Mouse (Mus musculus) hindbrain, postnatal 0 days (tissue): Measurements from ENCODE around the gene Kcnk12. TPM values are rescaled to one million over a fixed set of nuclear protein-coding genes. Genes with fewer than 3 reads are reported as not detected.

Source experiments
- ATAC-seq: fragments of 200-750 bp; cut with Nextera tagmentation; 2 replicates; pipeline ENCODE4 v1.8.0; 2017; ENCODE audit warnings: mild to moderate bottlenecking, moderate TSS enrichment, moderate library complexity
- DNase-seq: peaks from one replicate; pipeline ENCODE4 v3.0.0-alpha.2; 2015; ENCODE audit warnings: low spot score
- H3K27ac ChIP-seq: fragments of 300-500 bp; sonication (generic); 2 replicates; pipeline ENCODE4 v1.5.1; 2014; ENCODE audit warnings: mild to moderate bottlenecking
- H3K27me3 ChIP-seq: fragments of 300-500 bp; sonication (generic); 2 replicates; pipeline ENCODE4 v1.6.1; 2014; ENCODE audit warnings: low read length, mixed read lengths; ENCODE audit not compliant: insufficient read depth
- H3K36me3 ChIP-seq: fragments of 300-500 bp; sonication (generic); 2 replicates; pipeline ENCODE4 v1.6.1; 2014; ENCODE audit warnings: low read length, mixed read lengths; ENCODE audit not compliant: insufficient read depth
- H3K4me1 ChIP-seq: fragments of 300-500 bp; sonication (generic); 2 replicates; pipeline ENCODE4 v1.6.1; 2014; ENCODE audit warnings: antibody characterized with exemption, low read length, mixed read lengths; ENCODE audit not compliant: insufficient read depth
- H3K4me2 ChIP-seq: fragments of 300-500 bp; sonication (generic); 2 replicates; pipeline ENCODE4 v1.6.1; 2014; ENCODE audit warnings: low read depth, mild to moderate bottlenecking, low read length, moderate library complexity, mixed read lengths
- H3K4me3 ChIP-seq: fragments of 300-500 bp; sonication (generic); 2 replicates; pipeline ENCODE4 v1.5.1; 2014; ENCODE audit warnings: low read length
- H3K9ac ChIP-seq: fragments of 300-500 bp; sonication (generic); replicated peaks from 2 replicates; pipeline ENCODE4 v1.6.1; 2014; ENCODE audit warnings: mild to moderate bottlenecking, low read length, moderate library complexity, mixed read lengths
- H3K9me3 ChIP-seq: fragments of 300-500 bp; sonication (generic); 2 replicates; pipeline ENCODE4 v1.6.1; 2016; ENCODE audit warnings: low read length, mixed read lengths
- CTCF ChIP-seq: IDR thresholded peaks from 2 replicates; pipeline ENCODE4 v1.5.1; 2016; ENCODE audit warnings: antibody characterized with exemption, control low read depth, low read depth
- WGBS: fragments of 180-500 bp; shearing (Covaris S2); extraction: QIAGEN DNeasy Blood & Tissue Kit; methylation state at CpG from one replicate; pipeline ENCODE4 v1.1.7; 2014; 5-methylcytosine and 5-hydroxymethylcytosine counted together
- polyA plus RNA-seq: library from polyadenylated mRNA; unstranded; fragments of >200 nt; fragmentation: Nextera tagmentation; extraction: Ambion mirVana; gene quantifications from 2 replicates; pipeline ENCODE4 v1.2.1, GENCODE M21; 2015
- total RNA-seq: library from RNA; depleted of rRNA; stranded (reverse); fragments of >200 nt; gene quantifications from 2 replicates; pipeline ENCODE4 v1.2.3, GENCODE M21; 2014; rRNA removed

Gene Kcnk12
- total and polyA plus RNA-seq, 2 experiments from 2014 or later = 2.5 to 19.5 TPM

- no peaks in the 10 kb centered on the region for H3K9me3 ChIP-seq
- ATAC-seq (no peak), DNase-seq (no peak)
- H3K9ac ChIP-seq = no peak overlapping the region
- no peak overlapping the region for H3K27ac ChIP-seq
- no peaks in the 10 kb centered on the region for H3K27me3 ChIP-seq
- WGBS = 94% methylated on average over 12 of the region's 12 CpGs
- no peak overlapping the region for H3K4me3 ChIP-seq
- peaks cover 23% of the 10 kb centered on the region for H3K36me3 ChIP-seq
- H3K4me1 ChIP-seq = no peaks in the 10 kb centered on the region
- H3K4me2 ChIP-seq = no peak overlapping the region
- TF ChIP-seq CTCF = no peak
Observed at GRCm38 (mm10) chr17:87726489-87727356, 71.1 kb downstream of the Kcnk12 start.

- Histone ChIP-seq H3K4me3 (no peak overlapping the region), H3K27me3 (no peaks in the 10 kb centered on the region), H3K9me3 (no peaks in the 10 kb centered on the region), H3K4me1 (no peaks in the 10 kb centered on the region), H3K4me2 (no peak overlapping the region), H3K9ac (no peak overlapping the region), H3K27ac (no peak overlapping the region), H3K36me3 (peaks cover 26% of the 10 kb centered on the region)
- DNase-seq = no peak
- WGBS = 78% methylated on average over 7 of the region's 7 CpGs
- no peak for TF ChIP-seq CTCF
- ATAC-seq = no peak
Observed at GRCm38 (mm10) chr17:87724727-87725126, 73.1 kb downstream of the Kcnk12 start.

DNA sequence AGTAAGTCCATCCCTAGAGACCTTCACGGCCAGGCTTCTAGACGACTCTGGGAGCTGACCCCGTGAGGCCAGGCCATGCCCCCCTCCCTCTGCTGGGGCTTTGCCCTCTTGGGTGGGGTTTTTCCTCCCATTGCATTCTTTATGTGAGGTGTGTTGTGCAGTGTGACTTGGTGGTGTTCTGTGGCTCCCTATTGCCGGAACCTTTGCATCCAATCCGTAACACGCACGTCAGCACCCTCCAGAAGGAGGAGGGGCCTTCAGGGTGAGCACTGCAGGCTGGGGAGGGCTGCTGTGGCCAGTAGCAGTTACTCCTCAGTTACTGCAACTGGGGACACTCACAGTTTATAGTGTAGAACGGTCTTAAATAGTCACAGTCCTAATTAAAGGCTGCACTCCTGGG is 97.7 kb downstream of the Kcnk12 start:
- no peak for ATAC-seq
- Histone ChIP-seq H3K9ac (no peak overlapping the region), H3K27ac (no peak overlapping the region), H3K9me3 (no peaks in the 10 kb centered on the region), H3K27me3 (no peaks in the 10 kb centered on the region), H3K4me2 (no peak overlapping the region), H3K36me3 (peaks cover 16% of the 10 kb centered on the region; the same call in 1 of the 2 replicates), H3K4me1 (no peaks in the 10 kb centered on the region), H3K4me3 (no peak overlapping the region)
- 80% methylated on average over 8 of the region's 8 CpGs for WGBS
- no peak for DNase-seq
- TF ChIP-seq CTCF = no peak

DNA sequence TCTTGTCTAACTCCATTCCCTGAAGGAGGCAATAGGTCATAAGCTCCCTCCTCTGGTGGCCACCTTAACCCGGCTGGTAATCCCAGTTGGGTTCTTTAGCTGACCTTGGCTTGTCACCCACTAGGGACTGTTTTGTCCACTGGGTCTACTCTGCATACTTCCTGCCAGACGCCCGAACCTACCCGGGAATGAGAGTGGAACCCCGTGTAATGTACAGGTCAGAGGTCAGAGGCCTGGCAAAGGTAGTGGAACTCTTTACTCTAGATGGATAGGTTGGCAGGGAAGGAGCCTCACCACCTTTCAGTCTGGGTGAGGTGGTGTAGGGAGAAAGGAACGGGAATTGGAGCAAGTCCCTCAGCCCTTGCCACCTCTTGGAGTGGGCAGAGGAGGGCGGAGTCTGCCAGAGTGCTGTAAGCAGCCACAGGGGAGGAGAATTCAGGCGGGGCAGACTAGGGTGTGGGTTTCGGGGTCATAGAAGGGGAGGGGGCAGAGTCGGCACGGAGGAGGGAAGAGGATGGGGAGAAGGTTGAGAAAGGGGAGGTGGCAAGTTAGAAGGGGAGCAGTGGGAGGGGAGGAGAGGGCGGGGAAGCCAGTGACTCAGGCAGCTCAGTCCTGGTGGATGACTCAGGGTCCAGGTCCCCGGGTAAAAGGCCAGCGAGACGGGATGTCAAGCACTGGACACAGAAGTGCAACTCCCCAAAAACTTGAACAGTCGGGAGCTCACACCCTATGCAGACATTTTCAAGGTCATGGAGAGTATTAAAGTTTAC is 98.6 kb downstream of the Kcnk12 start:
- no peak overlapping the region for H3K27ac ChIP-seq
- no peaks in the 10 kb centered on the region for H3K27me3 ChIP-seq
- H3K4me2 ChIP-seq = no peak overlapping the region
- DNase-seq (no peak), ATAC-seq (no peak)
- no peak for TF ChIP-seq CTCF
- peaks cover 16% of the 10 kb centered on the region; the same call in 1 of the 2 replicates for H3K36me3 ChIP-seq
- no peaks in the 10 kb centered on the region for H3K9me3 ChIP-seq
- WGBS = 86% methylated on average over 14 of the region's 16 CpGs
- no peak overlapping the region for H3K9ac ChIP-seq
- no peaks in the 10 kb centered on the region for H3K4me1 ChIP-seq
- H3K4me3 ChIP-seq = no peak overlapping the region

DNA sequence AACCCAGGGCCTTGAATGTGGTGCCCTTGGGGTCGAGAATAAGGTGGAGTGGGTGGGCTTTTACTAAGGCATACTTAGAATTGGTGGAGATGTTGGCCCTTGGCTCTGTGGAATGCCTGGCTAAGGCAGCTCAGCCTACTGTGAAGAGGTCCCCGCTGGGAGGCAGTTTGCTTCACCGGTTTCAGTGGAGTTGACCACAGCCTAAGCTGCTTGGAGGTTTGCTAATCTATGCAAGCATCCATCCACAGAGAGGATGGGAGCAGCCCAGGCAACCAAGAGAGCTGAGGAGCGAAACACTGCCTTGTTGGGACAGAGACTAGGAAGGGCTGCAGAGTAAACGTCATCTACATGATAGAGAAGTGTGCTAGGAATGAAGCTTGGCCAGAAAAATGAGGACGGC is 101.0 kb downstream of the Kcnk12 start:
- no peak for TF ChIP-seq CTCF
- H3K9me3 ChIP-seq = no peaks in the 10 kb centered on the region
- no peak overlapping the region for H3K4me3 ChIP-seq
- peaks cover 9% of the 10 kb centered on the region; the same call in 1 of the 2 replicates for H3K36me3 ChIP-seq
- no peak overlapping the region for H3K9ac ChIP-seq
- no peak overlapping the region for H3K4me2 ChIP-seq
- no peak for DNase-seq
- H3K27me3 ChIP-seq = no peaks in the 10 kb centered on the region
- no peaks in the 10 kb centered on the region for H3K4me1 ChIP-seq
- no peak for ATAC-seq
- 84% methylated on average over 6 of the region's 6 CpGs for WGBS
- no peak overlapping the region for H3K27ac ChIP-seq

DNA sequence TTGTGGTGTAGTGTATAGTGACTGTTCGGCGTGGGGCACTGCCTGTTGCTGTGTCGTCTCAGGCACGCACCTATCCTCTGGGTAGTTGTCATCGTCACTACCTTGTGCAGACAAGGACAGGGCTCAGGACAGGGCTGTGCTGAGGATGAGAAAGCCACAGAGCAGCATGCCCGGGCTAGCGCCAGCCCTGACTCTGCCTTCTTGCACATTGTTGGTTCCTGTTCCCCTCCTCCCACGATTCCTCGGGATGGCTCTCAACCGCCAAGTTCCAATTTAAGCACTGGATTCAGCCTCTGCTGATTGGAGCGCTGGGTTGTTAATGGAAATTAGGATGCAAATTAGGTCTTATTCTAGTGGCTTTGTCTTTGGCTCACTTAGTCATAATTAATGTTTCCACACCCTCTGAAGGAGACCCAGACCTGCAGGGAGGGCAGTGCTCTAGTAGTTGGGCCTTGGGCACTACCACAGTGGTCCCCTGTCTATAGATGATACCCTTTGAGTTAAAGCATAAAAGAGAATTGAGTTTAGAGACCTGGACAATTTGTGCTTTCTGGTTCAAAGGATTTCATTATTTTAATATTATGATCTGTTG is 101.8 kb downstream of the Kcnk12 start:
- H3K4me1 ChIP-seq = no peaks in the 10 kb centered on the region
- TF ChIP-seq CTCF = no peak
- WGBS = 76% methylated on average over 11 of the region's 11 CpGs

More for the DNA sequence above, 101.8 kb downstream of the Kcnk12 start:
- H3K4me3 ChIP-seq = no peak overlapping the region
- no peaks in the 10 kb centered on the region for H3K9me3 ChIP-seq
- peaks cover 6% of the 10 kb centered on the region for H3K36me3 ChIP-seq
- no peaks in the 10 kb centered on the region for H3K27me3 ChIP-seq
- no peak for ATAC-seq
- no peak for DNase-seq
- no peak overlapping the region for H3K27ac ChIP-seq
- no peak overlapping the region for H3K4me2 ChIP-seq
- H3K9ac ChIP-seq = no peak overlapping the region

Other genes with a start within 250 kb of the Kcnk12 start
- 1.4 and 2.3 TPM in 2 replicates for gene Epcam, start 162.0 kb downstream of the Kcnk12 start, total RNA-seq
- 4.8 and 5.1 TPM in 2 replicates for gene Epcam, start 162.0 kb downstream of the Kcnk12 start, polyA plus RNA-seq
- gene Msh2, start 125.7 kb downstream of the Kcnk12 start, total RNA-seq = 24.5 TPM in 2 replicates
- gene Msh2, start 125.7 kb downstream of the Kcnk12 start, polyA plus RNA-seq = 45.3 and 45.5 TPM in 2 replicates
- not detected in 2 replicates for gene Rpl36-ps4, start 123.0 kb upstream of the Kcnk12 start, total RNA-seq
- gene Rpl36-ps4, start 123.0 kb upstream of the Kcnk12 start, polyA plus RNA-seq = not detected in 2 replicates
- 21.1 and 21.5 TPM in 2 replicates for gene Msh6, start 177.1 kb upstream of the Kcnk12 start, total RNA-seq
- 19.2 and 19.6 TPM in 2 replicates for gene Msh6, start 177.1 kb upstream of the Kcnk12 start, polyA plus RNA-seq